In genomic region chr5:117069498-117069894, GRCm38 (mm10) we compare ENCODE assay signal across 8 mouse cellular contexts. TPM values are rescaled to one million over a fixed set of nuclear protein-coding genes. Genes with fewer than 3 reads are reported as not detected.
DNase-seq lines count a peak whose midpoint lies in the region; ATAC-seq and TF ChIP-seq lines count a peak whose summit lies in the region.

No protein-coding gene starts in this region.

- H3K4me1 ChIP-seq in midbrain, embryonic 16.5 days (ENCODE audit: control insufficient read depth, insufficient read depth, low read length), result peaks cover 6% of the 10 kb centered on the region

- DNase-seq in CD4-positive, CD25-positive, alpha-beta regulatory T cell, adult 2 months (ENCODE audit: low read depth, low spot score), result peak; percentile 74
- peak; percentile 85 for DNase-seq in MN1 (ENCODE audit: low spot score)
- DNase-seq in layer of hippocampus, adult 2 months (ENCODE audit: low spot score in 2 of 2), result peak in 1 of 2 experiments; percentile 74
- peak; percentile 51 for DNase-seq in testis, postnatal 14 days (ENCODE audit: low spot score)
- DNase-seq in urinary bladder, postnatal 36 days (ENCODE audit: low spot score in 2 of 2), result no peak

- H3K27me3 ChIP-seq in midbrain, embryonic 16.5 days (ENCODE audit: control insufficient read depth, insufficient read depth, low read depth, low read length), result no peaks in the 10 kb centered on the region

- peak; percentile 86 for TF ChIP-seq CTCF in layer of hippocampus, adult 2 months (conservative IDR thresholded peaks at IDR 0.05)

- H3K4me3 ChIP-seq in layer of hippocampus, adult 2 months, result peak overlapping the region; percentile 37
- H3K4me3 ChIP-seq in midbrain, embryonic 16.5 days (ENCODE audit: low read depth, low read length), result 0 out of 2 replicates have a peak overlapping the region, but pooled peaks have one; percentile 11

- peak overlapping the region; percentile 36 for H3K4me2 ChIP-seq in midbrain, embryonic 16.5 days (ENCODE audit: low read length)

- 0 out of 2 replicates have a peak, but pooled peaks have one; percentile 36 for ATAC-seq in common myeloid progenitor, adult 5-6 weeks (replicated peaks; ENCODE audit: low read depth, poor library complexity, severe bottlenecking)
- peak; percentile 53; the same call in 1 of the 2 replicates for ATAC-seq in granulocyte monocyte progenitor cell, adult 5-6 weeks (replicated peaks; ENCODE audit: poor library complexity, severe bottlenecking)
- ATAC-seq in midbrain, embryonic 16.5 days, result peak; percentile 71

- H3K9me3 ChIP-seq in midbrain, embryonic 16.5 days (replicated peaks; ENCODE audit: control insufficient read depth, low read length, poor library complexity, severe bottlenecking), result no peaks in the 10 kb centered on the region; the same call in 1 of the 2 replicates

- no peak overlapping the region for H3K27ac ChIP-seq in layer of hippocampus, adult 2 months
- no peak overlapping the region for H3K27ac ChIP-seq in midbrain, embryonic 16.5 days (ENCODE audit: low read length)

- H3K36me3 ChIP-seq in midbrain, embryonic 16.5 days (ENCODE audit: control insufficient read depth, insufficient read depth, low read length), result no peaks in the 10 kb centered on the region

- H3K9ac ChIP-seq in midbrain, embryonic 16.5 days (ENCODE audit: low read depth, low read length), result peak overlapping the region; percentile 5; the same call in 1 of the 2 replicates

- 17% methylated on average over 10 of the region's 10 CpGs for WGBS in midbrain, embryonic 16.5 days

RNA-seq across cellular contexts. Expression of gene Suds3, which starts 46.4 kb away (rescaled TPM):
- 93.5 and 95.5 TPM in 2 replicates for total RNA-seq in common myeloid progenitor, adult 5-6 weeks (2017)
- 46.0 and 52.2 TPM in 2 replicates for total RNA-seq in granulocyte monocyte progenitor cell, adult 5-6 weeks (2014; fragmentation: Nextera tagmentation)
- total RNA-seq in granulocyte monocyte progenitor cell, adult 5-6 weeks (2017), result 84.9 and 91.7 TPM in 2 replicates
- 100 to 1,000 TPM; 112 to 130 TPM for total RNA-seq in layer of hippocampus, adult 2 months (2021)
- 82.3 and 83.6 TPM in 2 replicates for polyA plus RNA-seq in midbrain, embryonic 16.5 days (2015; fragmentation: Nextera tagmentation; extraction: Ambion mirVana)

RNA-seq across cellular contexts. Expression of gene Taok3, which starts 50.4 kb away (rescaled TPM):
- 88.0 and 100 TPM in 2 replicates for total RNA-seq in common myeloid progenitor, adult 5-6 weeks (2017)
- total RNA-seq in granulocyte monocyte progenitor cell, adult 5-6 weeks (2014; fragmentation: Nextera tagmentation), result 68.9 and 84.9 TPM in 2 replicates
- total RNA-seq in granulocyte monocyte progenitor cell, adult 5-6 weeks (2017), result 46.1 and 49.3 TPM in 2 replicates
- 10 to 100 TPM; 57.0 to 60.8 TPM for total RNA-seq in layer of hippocampus, adult 2 months (2021)
- polyA plus RNA-seq in midbrain, embryonic 16.5 days (2015; fragmentation: Nextera tagmentation; extraction: Ambion mirVana), result 67.1 and 69.2 TPM in 2 replicates

Comparison
In these comparisons a context has a peak if more than half of its experiments do, and no peak if none do; other contexts are left out.
1. DNase-seq: peak in CD4-positive, CD25-positive, alpha-beta regulatory T cell, adult 2 months (single experiment), MN1 (single experiment) and testis, postnatal 14 days (single experiment); none in urinary bladder, postnatal 36 days (0 of 2).
2. Peak in every context shown above with its lines, with median percentiles within 50 percentile points of each other: ATAC-seq.